22 mouse cellular contexts compared by ENCODE assay signal in genomic region chr16:29975800-29976199, GRCm38 (mm10).
"Had no signal": no experiment of that assay in that cellular context is flagged by ENCODE, and none has a peak within 500 bp of the region (broad histone marks: within the 10 kb centered on the region; RNA-seq: fewer than 3 reads in every experiment).

No protein-coding gene starts in this region.

- H3K27ac ChIP-seq: heart, embryonic 13.5 days; heart, embryonic 15.5 days; hindbrain, embryonic 13.5 days; hindbrain, embryonic 15.5 days; hindbrain, postnatal 0 days; layer of hippocampus, adult 2 months; left cerebral cortex, adult 2 months; limb, embryonic 10.5 days; limb, embryonic 12.5 days; liver, embryonic 13.5 days had no signal

- DNase-seq: gastrocnemius, postnatal 14 days; gastrocnemius, postnatal 36 days; heart, postnatal 14 days; heart, postnatal 36 days; kidney, adult 18-20 months; kidney, adult 8-10 months; kidney, postnatal 10 days; kidney, postnatal 25 days; kidney, postnatal 4 days; liver; liver, embryonic 13.5 days had no signal

- H3K9me3 ChIP-seq: heart, embryonic 13.5 days; heart, embryonic 15.5 days; hindbrain, embryonic 13.5 days; hindbrain, embryonic 15.5 days; limb, embryonic 10.5 days; limb, embryonic 12.5 days; liver, embryonic 13.5 days had no signal

- H3K36me3 ChIP-seq: heart, embryonic 13.5 days; heart, embryonic 15.5 days; hindbrain, embryonic 13.5 days; hindbrain, embryonic 15.5 days; limb, embryonic 10.5 days; limb, embryonic 12.5 days; liver, embryonic 13.5 days had no signal

- H3K27me3 ChIP-seq: heart, embryonic 15.5 days; hindbrain, embryonic 15.5 days; liver, embryonic 13.5 days had no signal

- H3K4me3 ChIP-seq: heart, embryonic 13.5 days; heart, embryonic 15.5 days; hindbrain, embryonic 13.5 days; hindbrain, embryonic 15.5 days; layer of hippocampus, adult 2 months; left cerebral cortex, adult 2 months; limb, embryonic 10.5 days; limb, embryonic 12.5 days; liver, embryonic 13.5 days had no signal

- H3K9ac ChIP-seq: heart, embryonic 13.5 days; heart, embryonic 15.5 days; hindbrain, embryonic 13.5 days; hindbrain, embryonic 15.5 days; liver, embryonic 13.5 days had no signal

- H3K4me2 ChIP-seq: heart, embryonic 11.5 days; heart, embryonic 13.5 days; heart, embryonic 15.5 days; hindbrain, embryonic 13.5 days; hindbrain, embryonic 15.5 days; limb, embryonic 12.5 days; liver, embryonic 11.5 days; liver, embryonic 13.5 days had no signal

- ATAC-seq: hindbrain, postnatal 0 days had no signal
